Mouse (Mus musculus) limb, embryonic 14.5 days (tissue): Measurements from ENCODE around the gene Ssc5d. TPM values are rescaled to one million over a fixed set of nuclear protein-coding genes. Genes with fewer than 3 reads are reported as not detected.

Experiments
- ATAC-seq: fragments of 200-750 bp; cut with Nextera tagmentation; 2 replicates; pipeline ENCODE4 v1.8.0; 2017; ENCODE audit warnings: low read depth, moderate number of reproducible peaks, moderate TSS enrichment; ENCODE audit not compliant: low FRiP score
- DNase-seq: peaks from one replicate; pipeline ENCODE4 v3.0.0-alpha.2; 2015; ENCODE audit warnings: low spot score
- H3K27ac ChIP-seq: fragments of 300-500 bp; sonication (generic); replicated peaks from 2 replicates; pipeline ENCODE4 v1.5.1; 2014; ENCODE audit warnings: low read depth, mild to moderate bottlenecking, low read length, moderate library complexity, mixed read lengths
- H3K27me3 ChIP-seq: fragments of 300-500 bp; sonication (generic); 2 replicates; pipeline ENCODE4 v1.6.1; 2014; ENCODE audit warnings: low read length, mixed read lengths; ENCODE audit not compliant: control insufficient read depth, insufficient read depth
- H3K36me3 ChIP-seq: fragments of 300-500 bp; sonication (generic); 2 replicates; pipeline ENCODE4 v1.6.1; 2014; ENCODE audit warnings: mild to moderate bottlenecking, low read length, moderate library complexity, mixed read lengths; ENCODE audit not compliant: control insufficient read depth, insufficient read depth
- H3K4me1 ChIP-seq: fragments of 300-500 bp; sonication (generic); 2 replicates; pipeline ENCODE4 v1.6.1; 2014; ENCODE audit warnings: antibody characterized with exemption, low read length, mixed read lengths; ENCODE audit not compliant: control insufficient read depth, insufficient read depth
- H3K4me2 ChIP-seq: fragments of 300-500 bp; sonication (generic); replicated peaks from 2 replicates; pipeline ENCODE4 v1.6.1; 2014; ENCODE audit warnings: low read depth, mild to moderate bottlenecking, low read length, moderate library complexity; ENCODE audit not compliant: severe bottlenecking
- H3K4me3 ChIP-seq: fragments of 300-500 bp; sonication (generic); replicated peaks from 2 replicates; pipeline ENCODE4 v1.5.1; 2014; ENCODE audit warnings: low read length
- H3K9ac ChIP-seq: fragments of 300-500 bp; sonication (generic); 2 replicates; pipeline ENCODE4 v1.6.1; 2014; ENCODE audit warnings: mild to moderate bottlenecking, low read depth, low read length, moderate library complexity; ENCODE audit not compliant: severe bottlenecking
- H3K9me3 ChIP-seq: fragments of 300-500 bp; sonication (generic); 2 replicates; pipeline ENCODE4 v1.6.1; 2016; ENCODE audit warnings: low read length; ENCODE audit not compliant: control insufficient read depth
- POLR2A ChIP-seq: fragments of 200-500 bp; IDR thresholded peaks from 2 replicates; pipeline ENCODE4 v1.8.0; 2012; ENCODE audit warnings: inconsistent platforms, mild to moderate bottlenecking, moderate library complexity, borderline replicate concordance; ENCODE audit not compliant: insufficient read depth, insufficient read length; ENCODE audit errors: extremely low read depth
- WGBS: fragments of 180-500 bp; shearing (Covaris S2); extraction: QIAGEN DNeasy Blood & Tissue Kit; methylation state at CpG from one replicate; pipeline ENCODE4 v1.1.7; 2014; 5-methylcytosine and 5-hydroxymethylcytosine counted together
- polyA plus RNA-seq, 2 experiments: library from polyadenylated mRNA; depleted of rRNA in 1 of 2; stranded (reverse) in 1 of 2; unstranded in 1 of 2; fragments of >200 nt; fragmentation: Nextera tagmentation in 1 of 2; extraction: Ambion mirVana in 1 of 2; gene quantifications; 2 replicates each; pipeline versions ENCODE4 v1.2.1 to v1.2.3; 2012 to 2014

Gene Ssc5d
- polyA plus RNA-seq, 2 experiments: 13.6 to 38.1 TPM

DNA sequence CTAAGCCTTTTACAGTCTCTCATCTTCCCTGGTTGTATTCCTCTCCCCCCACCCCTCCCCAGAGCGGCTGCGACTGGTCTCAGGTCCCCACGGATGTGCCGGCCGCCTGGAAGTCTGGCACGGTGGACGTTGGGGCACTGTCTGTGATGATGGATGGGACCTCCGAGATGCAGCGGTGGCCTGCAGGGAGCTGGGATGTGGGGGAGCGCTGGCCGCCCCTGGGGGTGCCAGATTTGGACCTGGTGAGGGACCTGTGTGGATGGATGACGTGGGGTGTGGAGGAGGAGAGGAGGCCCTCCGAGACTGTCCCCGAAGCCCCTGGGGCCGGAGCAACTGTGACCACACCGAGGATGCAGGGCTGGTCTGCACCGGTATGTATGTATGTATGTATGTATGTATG lies 2.7 kb downstream of the Ssc5d start:
- no peaks in the 10 kb centered on the region for H3K27me3 ChIP-seq
- no peak overlapping the region for H3K4me2 ChIP-seq
- DNase-seq: no peak
- no peak for ATAC-seq
- WGBS: 65% methylated on average over 17 of the region's 17 CpGs
- H3K36me3 ChIP-seq: no peaks in the 10 kb centered on the region
- no peaks in the 10 kb centered on the region for H3K9me3 ChIP-seq
- H3K27ac ChIP-seq: no peak overlapping the region
- no peak overlapping the region for H3K4me3 ChIP-seq
- no peak for TF ChIP-seq POLR2A
- H3K4me1 ChIP-seq: peaks cover 38% of the 10 kb centered on the region
- no peak overlapping the region for H3K9ac ChIP-seq

DNA sequence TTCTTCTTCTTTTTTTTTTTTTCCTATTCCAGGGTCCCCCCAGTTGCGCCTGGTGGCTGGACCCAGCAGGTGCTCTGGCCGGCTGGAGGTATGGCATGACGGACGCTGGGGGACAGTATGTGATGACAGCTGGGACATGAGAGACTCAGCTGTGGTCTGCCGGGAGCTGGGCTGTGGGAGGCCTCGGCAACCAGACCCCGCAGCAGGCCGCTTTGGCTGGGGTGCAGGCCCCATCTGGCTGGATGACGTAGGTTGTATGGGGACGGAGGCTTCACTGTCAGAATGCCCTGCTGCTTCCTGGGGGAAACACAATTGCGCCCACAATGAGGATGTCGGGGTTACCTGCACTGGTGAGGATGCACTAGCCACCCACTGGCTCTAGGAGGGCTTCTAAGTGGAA lies 7.5 kb downstream of the Ssc5d start:
- Histone ChIP-seq H3K27me3 (no peaks in the 10 kb centered on the region), H3K4me2 (no peak overlapping the region), H3K9me3 (no peaks in the 10 kb centered on the region), H3K4me3 (no peak overlapping the region), H3K9ac (0 out of 2 replicates have a peak overlapping the region, but pooled peaks have one; percentile 25), H3K4me1 (no peaks in the 10 kb centered on the region), H3K36me3 (no peaks in the 10 kb centered on the region), H3K27ac (no peak overlapping the region)
- DNase-seq (no peak), ATAC-seq (peak; percentile 29; the same call in 1 of the 2 replicates)
- 72% methylated on average over 12 of the region's 12 CpGs for WGBS
- TF ChIP-seq POLR2A: no peak

DNA sequence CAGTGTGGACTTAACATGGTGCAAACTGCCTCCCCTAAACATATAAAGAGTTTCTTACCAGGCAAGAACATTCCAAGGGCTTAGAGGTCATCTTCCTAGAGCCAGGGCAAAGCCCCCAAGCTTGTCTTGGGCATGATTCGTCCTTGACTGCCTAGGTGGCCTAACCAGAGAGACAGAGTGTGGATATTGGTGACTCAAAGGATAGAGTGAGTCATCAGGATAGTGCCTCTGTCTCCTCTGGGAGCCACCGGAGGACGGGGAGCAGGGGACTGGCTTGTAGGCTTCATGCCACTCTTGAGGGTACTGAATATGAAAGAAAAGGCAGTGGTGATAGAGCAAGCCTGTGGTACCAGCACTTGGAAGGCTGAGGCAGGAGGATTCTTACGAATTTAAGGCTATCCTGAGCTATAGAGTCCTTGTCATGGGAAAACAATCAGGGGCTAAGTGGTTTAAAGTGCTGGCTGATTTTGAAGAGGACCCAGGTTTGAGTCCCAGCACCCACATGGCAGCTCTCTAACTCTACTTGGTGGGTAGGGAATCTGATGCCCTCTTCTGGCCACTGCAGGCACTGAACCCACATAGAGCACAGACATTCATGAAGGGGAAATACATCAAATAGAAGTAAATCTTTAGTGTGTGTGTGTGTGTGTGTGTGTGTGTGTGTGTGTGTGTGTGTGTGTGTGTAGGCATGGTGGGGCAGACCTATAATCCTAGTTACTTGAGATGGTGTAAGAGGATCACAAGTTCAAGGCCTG lies 8.8 kb downstream of the Ssc5d start:
- H3K9ac ChIP-seq: no peak overlapping the region
- 79% methylated on average over 4 of the region's 4 CpGs for WGBS
- ATAC-seq (no peak), DNase-seq (no peak)
- no peaks in the 10 kb centered on the region for H3K9me3 ChIP-seq
- no peaks in the 10 kb centered on the region for H3K4me1 ChIP-seq
- no peak for TF ChIP-seq POLR2A
- no peak overlapping the region for H3K4me2 ChIP-seq
- H3K4me3 ChIP-seq: no peak overlapping the region
- H3K27ac ChIP-seq: no peak overlapping the region
- no peaks in the 10 kb centered on the region for H3K36me3 ChIP-seq
- no peaks in the 10 kb centered on the region for H3K27me3 ChIP-seq

DNA sequence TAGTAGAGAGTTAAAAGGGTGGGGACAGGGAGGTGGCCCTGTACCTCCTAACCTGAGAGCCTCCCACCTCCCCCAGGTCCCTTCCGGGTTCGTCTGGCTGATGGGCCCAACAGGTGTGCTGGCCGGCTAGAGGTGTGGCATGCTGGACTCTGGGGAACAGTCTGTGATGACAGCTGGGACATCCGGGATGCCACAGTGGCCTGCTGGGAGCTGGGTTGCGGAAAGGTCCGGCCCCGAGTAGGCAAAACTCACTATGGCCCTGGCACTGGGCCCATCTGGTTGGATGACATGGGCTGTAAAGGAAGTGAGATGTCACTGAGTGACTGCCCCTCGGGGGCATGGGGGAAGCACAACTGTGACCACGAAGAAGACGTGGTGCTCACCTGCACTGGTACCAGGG lies 11.2 kb downstream of the Ssc5d start:
- no peak overlapping the region for H3K9ac ChIP-seq
- DNase-seq (no peak), ATAC-seq (no peak)
- no peaks in the 10 kb centered on the region for H3K4me1 ChIP-seq
- H3K36me3 ChIP-seq: no peaks in the 10 kb centered on the region
- H3K4me2 ChIP-seq: no peak overlapping the region
- H3K4me3 ChIP-seq: no peak overlapping the region
- no peaks in the 10 kb centered on the region for H3K9me3 ChIP-seq
- H3K27ac ChIP-seq: no peak overlapping the region
- H3K27me3 ChIP-seq: no peaks in the 10 kb centered on the region
- 75% methylated on average over 10 of the region's 10 CpGs for WGBS
- TF ChIP-seq POLR2A: no peak

DNA sequence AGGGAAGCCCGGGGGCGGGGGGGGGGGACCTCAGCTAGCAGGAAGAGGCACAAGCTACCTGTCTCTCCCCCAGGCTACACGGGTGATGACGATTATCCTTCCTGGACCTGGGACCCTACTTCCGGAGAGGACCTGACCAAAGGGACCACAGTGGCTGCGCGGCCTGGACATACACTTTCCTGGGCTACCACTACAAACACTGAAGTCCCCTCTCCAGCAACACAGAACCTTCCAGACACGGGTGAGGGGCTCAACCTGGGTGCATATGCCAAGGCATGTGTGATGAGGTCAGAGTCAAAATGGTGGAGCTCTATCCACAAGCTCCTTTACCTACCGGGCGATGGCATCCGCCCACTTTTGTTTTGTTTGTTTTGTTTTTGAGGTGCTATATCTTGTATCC lies 11.8 kb downstream of the Ssc5d start:
- no peak overlapping the region for H3K27ac ChIP-seq
- no peak overlapping the region for H3K4me3 ChIP-seq
- H3K36me3 ChIP-seq: no peaks in the 10 kb centered on the region
- H3K9ac ChIP-seq: no peak overlapping the region
- no peak for ATAC-seq
- no peaks in the 10 kb centered on the region for H3K27me3 ChIP-seq
- WGBS: 75% methylated on average over 10 of the region's 11 CpGs
- DNase-seq: no peak
- H3K4me2 ChIP-seq: no peak overlapping the region
- no peaks in the 10 kb centered on the region for H3K9me3 ChIP-seq
- H3K4me1 ChIP-seq: no peaks in the 10 kb centered on the region
- TF ChIP-seq POLR2A: no peak
